Mouse (Mus musculus) intestine, embryonic 15.5 days (tissue): ENCODE results near the gene Psmg1. TPM values are rescaled to one million over a fixed set of nuclear protein-coding genes. Genes with fewer than 3 reads are reported as not detected.

Experiments
- ATAC-seq: fragments of 200-750 bp; cut with Nextera tagmentation; 2 replicates; pipeline ENCODE4 v1.8.0; 2017; ENCODE audit warnings: moderate TSS enrichment, moderate library complexity
- H3K27ac ChIP-seq: fragments of 300-500 bp; sonication (generic); 2 replicates; pipeline ENCODE4 v1.5.1; 2015; ENCODE audit warnings: mild to moderate bottlenecking, inconsistent platforms
- H3K27me3 ChIP-seq: fragments of 300-500 bp; sonication (generic); replicated peaks from 2 replicates; pipeline ENCODE4 v1.6.1; 2015; ENCODE audit warnings: inconsistent platforms
- H3K36me3 ChIP-seq: fragments of 300-500 bp; sonication (generic); 2 replicates; pipeline ENCODE4 v1.6.1; 2015; ENCODE audit warnings: inconsistent platforms
- H3K4me1 ChIP-seq: fragments of 300-500 bp; sonication (generic); replicated peaks from 2 replicates; pipeline ENCODE4 v1.6.1; 2015; ENCODE audit warnings: inconsistent platforms
- H3K4me2 ChIP-seq: fragments of 300-500 bp; sonication (generic); replicated peaks from 2 replicates; pipeline ENCODE4 v1.6.1; 2015; ENCODE audit warnings: mild to moderate bottlenecking, inconsistent platforms
- H3K4me3 ChIP-seq: fragments of 300-500 bp; sonication (generic); replicated peaks from 2 replicates; pipeline ENCODE4 v1.5.1; 2015; ENCODE audit warnings: inconsistent platforms
- H3K9ac ChIP-seq: fragments of 300-500 bp; sonication (generic); 2 replicates; pipeline ENCODE4 v1.6.1; 2015; ENCODE audit warnings: inconsistent platforms
- H3K9me3 ChIP-seq: fragments of 300-500 bp; sonication (generic); 2 replicates; pipeline ENCODE4 v1.6.1; 2016; ENCODE audit warnings: inconsistent platforms
- WGBS: fragments of 180-500 bp; shearing (Covaris S2); methylation state at CpG from one replicate; pipeline ENCODE4 v1.1.7; 2015; 5-methylcytosine and 5-hydroxymethylcytosine counted together
- polyA plus RNA-seq: library from polyadenylated mRNA; unstranded; fragments of >200 nt; fragmentation: Nextera tagmentation; extraction: Ambion mirVana; gene quantifications from 2 replicates; pipeline ENCODE4 v1.2.1, GENCODE M21; 2015

Gene Psmg1
- polyA plus RNA-seq, 1 experiment from 2014 or later = 90.2 TPM

DNA sequence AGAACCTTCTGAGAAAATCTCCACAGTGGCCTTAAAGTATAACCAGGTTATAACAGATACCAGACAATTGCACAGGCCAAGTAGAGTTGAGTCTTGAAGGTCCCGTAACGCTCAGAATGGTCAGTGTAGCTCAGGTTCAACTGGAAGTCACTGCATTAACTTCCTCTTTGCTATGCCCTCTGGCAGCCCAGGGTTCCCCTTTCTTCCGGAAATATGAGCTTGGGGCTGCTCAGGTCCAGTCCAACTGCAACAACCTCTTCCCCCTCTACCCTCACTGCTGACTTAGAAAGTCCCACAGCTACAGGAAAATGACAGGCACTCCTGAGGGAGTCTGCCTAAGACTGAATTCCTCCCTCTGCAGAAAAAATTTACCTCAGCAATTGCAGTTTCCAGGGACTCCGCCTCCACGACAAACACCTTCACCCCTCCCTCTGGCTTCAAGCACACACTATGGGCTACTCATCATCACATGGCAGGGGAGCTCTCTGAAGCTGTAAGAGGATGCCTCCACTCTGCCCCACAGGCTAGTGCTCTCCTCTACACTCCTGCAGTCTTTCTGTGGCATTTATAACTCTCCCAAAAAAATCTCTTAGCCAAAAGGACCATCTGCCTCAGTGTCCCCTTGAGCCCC lies 34.9 kb downstream of the Psmg1 start:
- ATAC-seq = no peak
- 74% methylated on average over 5 of the region's 5 CpGs for WGBS
- Histone ChIP-seq H3K9me3 (no peaks in the 10 kb centered on the region), H3K9ac (no peak overlapping the region), H3K36me3 (no peaks in the 10 kb centered on the region), H3K27ac (no peak overlapping the region), H3K4me1 (no peaks in the 10 kb centered on the region), H3K27me3 (no peaks in the 10 kb centered on the region), H3K4me3 (no peak overlapping the region), H3K4me2 (no peak overlapping the region)

DNA sequence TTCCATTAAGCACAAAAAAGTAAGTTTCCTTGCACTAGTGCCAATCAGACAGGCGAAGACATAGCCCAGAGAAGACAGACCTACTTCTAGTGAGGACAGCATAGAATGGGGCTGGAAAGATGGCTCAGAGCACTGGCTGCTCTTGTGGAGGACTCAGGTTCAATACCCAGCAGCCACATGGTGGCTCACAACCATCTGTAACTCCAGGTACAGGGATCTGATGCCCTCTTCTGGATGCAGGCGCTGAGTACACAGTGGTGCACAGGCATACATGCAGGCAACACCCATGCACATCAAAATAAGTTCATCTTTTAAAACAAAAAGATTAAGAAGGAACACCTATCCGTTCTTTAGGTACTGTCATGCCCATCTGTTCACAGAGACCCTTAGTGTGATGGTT lies 36.4 kb downstream of the Psmg1 start:
- Histone ChIP-seq H3K27ac (no peak overlapping the region), H3K4me3 (no peak overlapping the region), H3K4me1 (no peaks in the 10 kb centered on the region), H3K36me3 (no peaks in the 10 kb centered on the region), H3K9ac (no peak overlapping the region), H3K9me3 (no peaks in the 10 kb centered on the region), H3K27me3 (no peaks in the 10 kb centered on the region), H3K4me2 (no peak overlapping the region)
- WGBS = 85% methylated on average over 3 of the region's 3 CpGs
- no peak for ATAC-seq

DNA sequence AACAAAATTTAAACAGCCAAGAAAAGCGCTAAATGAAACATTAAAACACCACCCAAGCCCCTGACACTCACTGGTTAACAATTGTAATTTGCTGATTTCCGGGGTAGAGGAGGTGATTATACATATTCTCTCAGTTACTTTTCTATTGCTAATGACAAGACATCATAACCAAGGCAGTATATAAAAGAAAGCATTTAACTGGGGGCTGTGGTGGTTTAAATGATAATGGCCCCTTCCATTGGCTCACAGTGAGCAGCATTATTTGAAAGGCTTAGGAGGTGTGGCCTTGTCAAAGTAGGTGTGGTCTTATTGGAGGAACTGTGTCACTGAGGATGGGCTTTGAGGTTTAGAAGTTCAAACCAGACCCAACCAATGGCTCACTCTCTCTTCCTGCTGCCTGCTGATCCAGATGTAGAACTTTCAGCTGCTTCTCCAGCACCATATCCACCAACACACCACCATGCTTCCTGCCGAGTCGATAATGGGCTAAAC lies 37.6 kb downstream of the Psmg1 start:
- Histone ChIP-seq H3K9ac (no peak overlapping the region), H3K36me3 (no peaks in the 10 kb centered on the region), H3K9me3 (no peaks in the 10 kb centered on the region), H3K4me3 (no peak overlapping the region), H3K4me1 (no peaks in the 10 kb centered on the region), H3K27me3 (no peaks in the 10 kb centered on the region), H3K27ac (no peak overlapping the region), H3K4me2 (no peak overlapping the region)
- no peak for ATAC-seq
- WGBS = 93% methylated on average over 4 of the region's 4 CpGs

DNA sequence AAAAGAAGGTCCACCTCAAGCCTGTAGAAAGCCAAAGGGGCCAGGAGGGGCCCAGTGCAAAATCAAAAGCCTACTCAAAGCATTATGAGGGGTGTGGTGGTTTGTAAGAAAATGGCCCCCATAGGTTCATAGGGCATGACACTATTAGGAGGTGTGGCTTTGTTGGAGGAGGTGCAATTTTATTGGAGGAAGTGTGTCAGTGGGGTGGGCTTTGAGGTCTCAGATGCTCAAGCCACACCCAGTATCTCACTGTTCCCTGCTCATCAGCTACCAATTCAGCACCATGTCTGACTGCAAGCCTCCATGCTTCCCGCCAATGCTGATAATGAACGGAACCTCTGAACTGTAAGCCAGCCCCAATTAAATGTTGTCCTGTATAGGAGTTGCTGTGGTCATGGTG lies 39.3 kb downstream of the Psmg1 start:
- H3K4me2 ChIP-seq = no peak overlapping the region
- no peak overlapping the region for H3K9ac ChIP-seq
- H3K9me3 ChIP-seq = no peaks in the 10 kb centered on the region
- no peaks in the 10 kb centered on the region for H3K4me1 ChIP-seq
- H3K27ac ChIP-seq = no peak overlapping the region
- H3K4me3 ChIP-seq = no peak overlapping the region
- WGBS = 100% methylated on average over 2 of the region's 2 CpGs
- H3K27me3 ChIP-seq = no peaks in the 10 kb centered on the region
- no peak for ATAC-seq
- H3K36me3 ChIP-seq = no peaks in the 10 kb centered on the region

DNA sequence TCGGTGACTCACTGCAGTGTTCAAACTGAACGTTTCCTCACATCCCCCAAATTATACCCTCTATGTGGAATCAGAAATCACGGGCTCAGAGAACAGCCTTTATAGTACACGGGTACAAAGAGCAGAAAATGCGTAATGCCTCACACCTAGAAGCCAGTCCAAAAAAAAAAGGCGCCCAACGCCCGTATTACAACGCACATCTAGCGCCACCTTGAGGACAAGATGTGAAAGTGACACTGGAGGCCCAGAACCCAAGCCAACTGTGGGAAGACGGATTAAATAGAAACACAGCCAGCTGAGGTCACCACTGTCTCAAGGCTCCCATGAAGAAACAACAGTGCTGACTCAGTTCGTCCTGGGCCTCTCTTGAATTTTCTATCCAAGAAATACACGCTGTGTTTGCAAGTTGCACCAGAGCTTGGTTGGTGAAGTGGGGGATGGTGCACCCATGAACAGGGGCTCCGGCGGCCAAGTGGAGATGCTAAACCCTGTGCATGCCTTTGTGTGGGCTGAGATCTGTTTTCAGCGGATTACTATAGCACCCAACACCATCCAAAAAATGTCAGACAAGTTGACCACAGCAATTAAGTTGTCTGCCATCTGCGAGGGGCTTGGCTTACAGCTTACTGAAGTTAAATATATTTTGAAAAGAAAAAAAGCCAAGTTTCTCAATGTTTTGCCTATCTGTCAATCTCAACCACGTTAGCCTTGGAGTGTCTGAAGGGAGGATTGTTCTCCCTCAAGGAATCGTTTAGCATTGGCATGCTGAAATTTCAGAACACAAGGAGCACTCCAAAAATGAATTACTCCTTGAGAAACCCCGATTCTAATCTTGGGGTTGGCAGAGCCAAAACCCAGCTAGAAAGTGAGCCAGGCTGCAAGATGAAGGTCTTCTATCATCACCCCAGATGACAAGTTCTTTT lies 45.1 kb downstream of the Psmg1 start:
- Histone ChIP-seq H3K27ac (0 out of 2 replicates have a peak overlapping the region, but pooled peaks have one; percentile 4), H3K4me1 (peaks cover 4% of the 10 kb centered on the region), H3K9me3 (no peaks in the 10 kb centered on the region), H3K9ac (no peak overlapping the region), H3K36me3 (no peaks in the 10 kb centered on the region), H3K4me3 (no peak overlapping the region), H3K27me3 (no peaks in the 10 kb centered on the region), H3K4me2 (peak overlapping the region; percentile 41)
- WGBS = 26% methylated on average over 20 of the region's 20 CpGs
- ATAC-seq = peak; percentile 85

DNA sequence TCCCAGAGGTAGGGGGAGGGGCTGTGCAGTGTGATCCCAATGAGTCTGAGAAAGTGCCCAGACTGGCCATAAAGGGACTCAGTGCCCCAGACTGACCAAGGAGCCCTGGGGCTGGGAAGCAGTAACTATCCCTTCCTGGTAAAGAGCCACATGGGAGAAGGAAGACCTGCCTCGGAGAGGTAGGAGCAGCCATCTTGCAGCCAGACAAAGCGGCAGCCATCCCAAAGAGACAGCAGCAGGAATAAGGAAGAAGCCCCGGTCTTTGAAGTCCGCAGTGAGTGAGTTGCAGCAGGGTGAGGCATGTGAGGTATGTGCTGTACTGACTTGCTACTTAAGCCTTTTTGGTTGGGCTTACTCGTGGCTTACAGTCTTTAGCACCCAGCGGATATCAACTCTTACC lies 47.6 kb downstream of the Psmg1 start:
- no peaks in the 10 kb centered on the region for H3K36me3 ChIP-seq
- no peak overlapping the region for H3K4me3 ChIP-seq
- H3K27me3 ChIP-seq = no peaks in the 10 kb centered on the region
- peaks cover 4% of the 10 kb centered on the region for H3K4me1 ChIP-seq
- no peaks in the 10 kb centered on the region for H3K9me3 ChIP-seq
- ATAC-seq = no peak
- no peak overlapping the region for H3K4me2 ChIP-seq
- H3K9ac ChIP-seq = no peak overlapping the region
- WGBS = 84% methylated on average over 6 of the region's 6 CpGs
- no peak overlapping the region for H3K27ac ChIP-seq

DNA sequence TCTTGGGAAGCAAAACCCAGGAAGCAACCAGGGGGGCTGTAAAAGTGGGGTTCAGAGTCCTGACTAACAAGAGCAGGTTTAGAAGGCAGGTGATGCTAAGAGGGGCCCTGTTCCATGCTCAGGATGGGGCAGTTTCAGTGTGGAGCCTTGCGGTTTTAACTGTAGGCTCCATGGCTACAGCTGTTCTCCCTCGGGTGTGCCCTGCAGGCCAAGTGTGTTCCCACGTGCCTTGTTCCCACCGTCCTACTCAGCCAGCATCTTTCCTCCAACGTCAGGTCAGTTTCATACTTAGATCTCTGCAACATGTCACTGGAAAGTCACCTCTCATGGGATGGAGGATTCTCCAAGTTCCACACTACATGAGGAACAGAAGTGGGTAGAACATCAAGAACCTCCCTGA lies 49.2 kb downstream of the Psmg1 start:
- 86% methylated on average over 5 of the region's 5 CpGs for WGBS
- Histone ChIP-seq H3K4me3 (no peak overlapping the region), H3K27ac (no peak overlapping the region), H3K9me3 (no peaks in the 10 kb centered on the region), H3K9ac (no peak overlapping the region), H3K36me3 (no peaks in the 10 kb centered on the region), H3K27me3 (no peaks in the 10 kb centered on the region), H3K4me2 (no peak overlapping the region), H3K4me1 (peaks cover 4% of the 10 kb centered on the region)
- no peak for ATAC-seq

DNA sequence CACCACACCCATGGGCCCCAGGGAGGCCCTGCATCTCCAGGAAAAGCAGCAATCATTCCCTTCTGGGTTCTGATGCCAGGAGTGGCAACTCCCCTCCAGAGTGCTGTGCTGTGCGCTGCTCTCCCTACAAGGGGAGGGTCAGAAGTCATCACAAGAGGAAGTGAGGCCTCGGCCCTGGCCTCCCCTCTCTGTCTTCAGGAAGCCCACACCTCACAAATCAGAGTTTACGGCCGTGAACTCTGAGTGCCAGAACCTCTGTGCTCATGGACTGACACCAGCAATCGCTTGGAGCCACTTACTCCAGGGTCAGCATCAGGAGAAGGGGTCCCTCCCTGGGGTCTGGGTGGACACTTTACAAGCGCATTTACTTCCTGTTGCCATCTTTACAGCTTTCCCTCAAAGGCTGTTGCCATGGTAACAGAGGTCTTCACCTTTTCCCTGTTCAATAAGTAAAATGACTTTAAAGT lies 55.2 kb downstream of the Psmg1 start:
- Histone ChIP-seq H3K4me1 (peaks cover 4% of the 10 kb centered on the region; the same call in 1 of the 2 replicates), H3K9ac (no peak overlapping the region), H3K27me3 (no peaks in the 10 kb centered on the region), H3K9me3 (no peaks in the 10 kb centered on the region), H3K4me2 (no peak overlapping the region), H3K36me3 (no peaks in the 10 kb centered on the region), H3K27ac (no peak overlapping the region), H3K4me3 (no peak overlapping the region)
- ATAC-seq = peak; percentile 82
- 16% methylated on average over 6 of the region's 6 CpGs for WGBS

DNA sequence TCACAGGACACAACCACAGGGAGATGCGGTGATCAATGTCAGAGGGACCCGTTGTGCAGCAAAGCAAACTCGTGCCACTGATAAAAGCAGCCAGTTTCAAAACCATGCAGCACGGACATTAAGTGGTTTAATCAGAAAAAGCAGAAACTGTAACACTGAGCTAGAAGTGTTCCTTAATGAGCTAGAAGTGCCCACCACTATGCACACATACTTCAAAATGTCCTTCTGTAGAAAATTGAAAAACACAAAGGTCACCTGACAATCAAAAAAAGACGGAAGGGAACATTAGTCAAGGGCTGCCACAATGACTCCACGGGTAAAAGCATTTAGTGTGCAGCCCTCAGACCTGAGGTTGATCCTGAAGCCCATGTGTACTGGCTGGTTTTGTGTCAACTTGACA lies 57.9 kb downstream of the Psmg1 start:
- 77% methylated on average over 6 of the region's 6 CpGs for WGBS
- ATAC-seq = no peak
- H3K27ac ChIP-seq = no peak overlapping the region
- H3K9me3 ChIP-seq = no peaks in the 10 kb centered on the region
- no peak overlapping the region for H3K4me3 ChIP-seq
- no peak overlapping the region for H3K9ac ChIP-seq
- no peaks in the 10 kb centered on the region for H3K36me3 ChIP-seq
- peaks cover 18% of the 10 kb centered on the region for H3K4me1 ChIP-seq
- no peaks in the 10 kb centered on the region for H3K27me3 ChIP-seq
- H3K4me2 ChIP-seq = no peak overlapping the region

DNA sequence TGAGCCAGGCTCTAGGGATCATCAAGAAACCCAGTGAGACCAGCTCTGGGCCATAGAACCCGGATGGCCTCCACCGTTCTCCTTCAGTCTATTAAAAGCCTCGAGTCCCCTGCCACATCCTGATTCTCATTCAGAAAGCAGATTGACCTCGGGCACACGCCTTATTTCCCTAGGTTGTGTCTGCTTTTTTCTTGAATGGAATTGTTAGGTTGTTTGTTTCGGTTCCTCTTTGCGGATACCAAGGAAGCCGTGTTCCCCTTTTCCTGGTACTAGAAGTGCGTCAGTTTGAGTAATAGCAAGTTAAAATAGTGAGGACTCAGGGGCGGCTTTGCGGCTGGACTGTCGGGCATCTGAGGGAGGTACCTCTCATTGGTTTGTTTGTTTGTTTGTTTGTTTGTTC lies 59.3 kb downstream of the Psmg1 start:
- ATAC-seq = no peak
- Histone ChIP-seq H3K4me2 (no peak overlapping the region), H3K27ac (no peak overlapping the region), H3K4me3 (no peak overlapping the region), H3K9ac (no peak overlapping the region), H3K4me1 (peaks cover 18% of the 10 kb centered on the region), H3K36me3 (no peaks in the 10 kb centered on the region), H3K27me3 (no peaks in the 10 kb centered on the region), H3K9me3 (no peaks in the 10 kb centered on the region)
- 82% methylated on average over 12 of the region's 12 CpGs for WGBS
